Mouse (Mus musculus) yolk sac, embryonic 10.5 days (tissue): ENCODE measurements around the gene Cdh6.

ENCODE experiments used
- DNase-seq: peaks from one replicate; pipeline ENCODE4 v3.0.0-alpha.2; 2017; ENCODE audit warnings: low spot score

The Cdh6 gene

GRCm38 (mm10) chr15:13155820-13156219 is 17.7 kb downstream of the Cdh6 start:
- no peak for DNase-seq

- no peak for DNase-seq
Observed at GRCm38 (mm10) chr15:13155418-13155817, 18.1 kb downstream of the Cdh6 start.

- no peak for DNase-seq
Observed at GRCm38 (mm10) chr15:13141983-13142382, 31.5 kb downstream of the Cdh6 start.

GRCm38 (mm10) chr15:13139662-13140061 is 33.8 kb downstream of the Cdh6 start:
- DNase-seq: no peak

- DNase-seq: no peak
Observed at GRCm38 (mm10) chr15:13137166-13137565, 36.3 kb downstream of the Cdh6 start.

- no peak for DNase-seq
Observed at GRCm38 (mm10) chr15:13134086-13134485, 39.4 kb downstream of the Cdh6 start.

GRCm38 (mm10) chr15:13133370-13133769 is 40.1 kb downstream of the Cdh6 start:
- no peak for DNase-seq

- DNase-seq: no peak
Observed at GRCm38 (mm10) chr15:13132493-13132892, 41.0 kb downstream of the Cdh6 start.

GRCm38 (mm10) chr15:13130246-13130645 is 43.2 kb downstream of the Cdh6 start:
- DNase-seq: no peak

GRCm38 (mm10) chr15:13100341-13100740 is 73.1 kb downstream of the Cdh6 start:
- no peak for DNase-seq

- DNase-seq: no peak
Observed at GRCm38 (mm10) chr15:13097861-13098260, 75.6 kb downstream of the Cdh6 start.

GRCm38 (mm10) chr15:13095406-13095805 is 78.1 kb downstream of the Cdh6 start:
- no peak for DNase-seq

- DNase-seq: no peak
Observed at GRCm38 (mm10) chr15:13094881-13095256, 78.6 kb downstream of the Cdh6 start.

- DNase-seq: no peak
Observed at GRCm38 (mm10) chr15:13093954-13094880, 79.3 kb downstream of the Cdh6 start.

GRCm38 (mm10) chr15:13092064-13092463 is 81.4 kb downstream of the Cdh6 start:
- no peak for DNase-seq

- DNase-seq: peak; percentile 46
Observed at GRCm38 (mm10) chr15:13088504-13089058, 84.9 kb downstream of the Cdh6 start.

GRCm38 (mm10) chr15:13084746-13085145 is 88.7 kb downstream of the Cdh6 start:
- DNase-seq: no peak

- no peak for DNase-seq
Observed at GRCm38 (mm10) chr15:13076908-13077669, 96.4 kb downstream of the Cdh6 start.

- no peak for DNase-seq
Observed at GRCm38 (mm10) chr15:13074047-13074446, 99.4 kb downstream of the Cdh6 start.

- DNase-seq: no peak
Observed at GRCm38 (mm10) chr15:13068213-13068516, 105.3 kb downstream of the Cdh6 start.

GRCm38 (mm10) chr15:13067429-13068212 is 105.9 kb downstream of the Cdh6 start:
- no peak for DNase-seq

- no peak for DNase-seq
Observed at GRCm38 (mm10) chr15:13066765-13067164, 106.7 kb downstream of the Cdh6 start.
